ENCODE assay signal across 8 mouse cellular contexts in genomic region chr4:72197888-72198605, GRCm38 (mm10). TPM values are rescaled to one million over a fixed set of nuclear protein-coding genes. Genes with fewer than 3 reads are reported as not detected.
DNase-seq lines count a peak whose midpoint lies in the region; ATAC-seq and TF ChIP-seq lines count a peak whose summit lies in the region.

No protein-coding gene starts in this region.

- TF ChIP-seq POLR2A in kidney, adult 2 months (IDR thresholded peaks at IDR 0.05; ENCODE audit: low read depth, low read length) = no peak
- TF ChIP-seq POLR2A in lung, adult 2 months (IDR thresholded peaks at IDR 0.05; ENCODE audit: borderline replicate concordance, extremely low read depth, low read depth, low read length) = no peak

- no peaks in the 10 kb centered on the region for H3K27me3 ChIP-seq in kidney, adult 2 months (replicated peaks; ENCODE audit: control insufficient read depth, insufficient read depth, low read length)
- H3K27me3 ChIP-seq in stomach, embryonic 16.5 days (ENCODE audit: control insufficient read depth, insufficient read depth, low read length) = no peaks in the 10 kb centered on the region

- no peak overlapping the region for H3K27ac ChIP-seq in kidney, adult 2 months (ENCODE audit: insufficient read depth, low read depth, low read length)
- no peak overlapping the region for H3K27ac ChIP-seq in stomach, embryonic 16.5 days (ENCODE audit: low read length)

- 0 out of 2 replicates have a peak overlapping the region, but pooled peaks have one; percentile 9 for H3K4me3 ChIP-seq in kidney, adult 2 months (ENCODE audit: insufficient read depth, low read depth, low read length)
- H3K4me3 ChIP-seq in lung, adult 2 months (replicated peaks; ENCODE audit: extremely low read depth, low read depth, low read length) = peak overlapping the region; percentile 86
- peak overlapping the region; percentile 74 for H3K4me3 ChIP-seq in stomach, embryonic 16.5 days (replicated peaks; ENCODE audit: low read length)

- peaks cover 3% of the 10 kb centered on the region; the same call in 1 of the 2 replicates for H3K4me1 ChIP-seq in kidney, adult 2 months (ENCODE audit: control insufficient read depth, insufficient read depth, low read length)
- H3K4me1 ChIP-seq in lung, adult 2 months (ENCODE audit: control insufficient read depth, insufficient read depth, low read length) = peaks cover 19% of the 10 kb centered on the region
- H3K4me1 ChIP-seq in stomach, embryonic 16.5 days (ENCODE audit: control insufficient read depth, insufficient read depth, low read length) = peaks cover 26% of the 10 kb centered on the region

- intact Hi-C loops in left cerebral cortex, postnatal 14 days (cut with DNase I) = loop anchor here (5.0 kb wide), 1 partner anchor 51 kb away; no protein-coding TSS in a partner anchor

- WGBS in kidney, adult 2 months = 38% methylated on average over 7 of the region's 7 CpGs
- WGBS in lung, adult 2 months = 16% methylated on average over 7 of the region's 7 CpGs
- 13% methylated on average over 7 of the region's 7 CpGs for WGBS in stomach, embryonic 16.5 days

- DNase-seq in left cerebral cortex, postnatal 14 days (ENCODE audit: low spot score in 2 of 2) = peak; percentile 25 to 29
- DNase-seq in left cerebral cortex, adult 11 months (ENCODE audit: low spot score) = no peak
- DNase-seq in brain, adult 2 months (ENCODE audit: low read depth, low spot score) = peak; percentile 68
- DNase-seq in heart, adult 8-10 months (ENCODE audit: low spot score) = peak; percentile 45
- DNase-seq in kidney, adult 2 months = peak; percentile 62
- peak; percentile 68 for DNase-seq in lung, adult 2 months
- DNase-seq in layer of hippocampus, adult 8-10 months (ENCODE audit: low spot score in 2 of 2) = no peak

- H3K36me3 ChIP-seq in kidney, adult 2 months (ENCODE audit: control insufficient read depth, insufficient read depth, low read length) = no peaks in the 10 kb centered on the region
- H3K36me3 ChIP-seq in stomach, embryonic 16.5 days (ENCODE audit: control insufficient read depth, insufficient read depth, low read length) = no peaks in the 10 kb centered on the region

- TF ChIP-seq CTCF in kidney, adult 2 months (conservative IDR thresholded peaks at IDR 0.05; ENCODE audit: insufficient read depth, insufficient read length, low read depth, low read length) = no peak
- no peak for TF ChIP-seq CTCF in lung, adult 2 months (IDR thresholded peaks at IDR 0.05; ENCODE audit: insufficient read depth, low read length)

- H3K9me3 ChIP-seq in stomach, embryonic 16.5 days (replicated peaks; ENCODE audit: control insufficient read depth, low read length) = no peaks in the 10 kb centered on the region

- H3K4me2 ChIP-seq in stomach, embryonic 16.5 days (ENCODE audit: low read depth, low read length) = peak overlapping the region; percentile 69

- H3K9ac ChIP-seq in stomach, embryonic 16.5 days (ENCODE audit: low read length) = peak overlapping the region; percentile 90

- ATAC-seq in stomach, embryonic 16.5 days (ENCODE audit: insufficient read depth, low FRiP score) = no peak

RNA-seq across cellular contexts. Expression of gene Tle1, which starts 2.7 kb away (rescaled TPM):
- total RNA-seq in left cerebral cortex, postnatal 14 days (2021) = 10 to 100 TPM; 37.7 to 41.8 TPM
- total RNA-seq in heart, adult 8-10 months (2022) = 10 to 100 TPM in 1 of 4 experiments, 1 to 10 TPM in 3; 6.6 to 10.1 (median 7.9) TPM
- 16.8 and 20.3 TPM in 2 replicates for polyA plus RNA-seq in kidney, adult 2 months (2012; rRNA removed)
- 36.2 and 53.1 TPM in 2 replicates for polyA plus RNA-seq in lung, adult 2 months (2012; rRNA removed)
- polyA plus RNA-seq in stomach, embryonic 16.5 days (2015; fragmentation: Nextera tagmentation; extraction: Ambion mirVana) = 10.7 and 12.8 TPM in 2 replicates
- total RNA-seq in layer of hippocampus, adult 8-10 months (2022) = 10 to 100 TPM; 60.0 to 75.2 (median 70.1) TPM

Comparison
In these comparisons a context has a peak if more than half of its experiments do, and no peak if none do; other contexts are left out.
1. DNase-seq: peak in left cerebral cortex, postnatal 14 days (2 of 2), brain, adult 2 months (single experiment), heart, adult 8-10 months (single experiment), kidney, adult 2 months (single experiment) and lung, adult 2 months (single experiment); none in left cerebral cortex, adult 11 months (single experiment) and layer of hippocampus, adult 8-10 months (0 of 2).
2. H3K4me3 ChIP-seq: peak in every context shown above with its lines; median percentile 86 in lung, adult 2 months; 74 in stomach, embryonic 16.5 days; 9 in kidney, adult 2 months.